14 mouse cellular contexts compared by ENCODE assay signal in the genomic region with DNA sequence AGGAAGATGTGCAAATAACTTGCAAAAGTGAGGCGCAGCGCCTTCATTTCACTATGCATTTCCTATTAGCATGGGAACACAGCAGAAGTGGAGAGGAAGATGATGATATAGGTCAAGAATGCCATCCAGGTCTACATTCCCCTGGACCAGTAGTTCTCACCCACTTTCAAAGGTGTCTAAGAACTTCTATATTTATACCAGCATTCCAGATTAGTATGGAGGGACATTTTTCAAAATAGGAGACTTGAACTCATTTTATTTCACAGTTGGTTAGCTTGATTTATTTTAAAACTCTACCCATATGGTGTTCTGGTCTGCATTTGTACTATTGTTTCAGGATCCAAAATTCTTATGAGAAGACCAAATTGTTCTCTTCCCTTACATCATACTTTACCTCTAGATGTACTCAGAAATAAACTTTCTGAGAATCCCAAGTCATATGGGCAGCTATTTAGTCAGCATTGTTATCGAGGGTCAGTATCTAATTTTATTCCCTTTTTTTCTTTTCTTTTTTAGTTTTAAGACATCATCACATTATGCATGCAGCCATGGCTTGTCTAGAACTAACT.
DNase-seq lines count a peak whose midpoint lies in the region.
"Had no signal": no experiment of that assay in that cellular context is flagged by ENCODE, and none has a peak within 500 bp of the region (broad histone marks: within the 10 kb centered on the region; RNA-seq: fewer than 3 reads in every experiment).

No protein-coding gene starts in this region.

- DNase-seq in frontal cortex, adult 2 months (ENCODE audit: extremely low spot score in 1 of 2, low spot score in 1 of 2), result peak; percentile 16 to 25
- DNase-seq in frontal cortex, postnatal 10 days (ENCODE audit: low spot score in 2 of 2), result no peak
- DNase-seq in right cerebral cortex, adult 18-20 months, result peak; percentile 28
- no peak for DNase-seq in right cerebral cortex, adult 2 months (ENCODE audit: low spot score in 2 of 2)
- DNase-seq in telencephalon, adult 2 months (ENCODE audit: low read depth, low spot score), result peak; percentile 73
- DNase-seq in lung, postnatal 36 days, result no peak
- DNase-seq: adrenal gland, adult 2 months; adrenal gland, postnatal 10 days; adrenal gland, postnatal 25 days; cerebellum, adult 11-12 months; cerebellum, adult 2 months; cerebellum, adult 9-10 months; cerebellum, postnatal 10 days; cerebellum, postnatal 25 days had no signal

Comparison
In these comparisons a context has a peak if more than half of its experiments do, and no peak if none do; other contexts are left out.
1. DNase-seq: peak in frontal cortex, adult 2 months (2 of 2), right cerebral cortex, adult 18-20 months (single experiment) and telencephalon, adult 2 months (single experiment); none in frontal cortex, postnatal 10 days (0 of 2), right cerebral cortex, adult 2 months (0 of 2) and lung, postnatal 36 days (single experiment).